Mouse (Mus musculus) heart, embryonic 10.5 days (tissue): ENCODE results near the gene Pcdh15. TPM values are rescaled to one million over a fixed set of nuclear protein-coding genes. Genes with fewer than 3 reads are reported as not detected.

ENCODE experiments used
- DNase-seq: peaks from one replicate; pipeline ENCODE4 v3.0.0-alpha.2; 2017; ENCODE audit warnings: low spot score
- H3K27ac ChIP-seq: fragments of 300-500 bp; sonication (generic); 2 replicates; pipeline ENCODE4 v1.5.1; 2016; ENCODE audit warnings: mild to moderate bottlenecking
- H3K27me3 ChIP-seq: fragments of 300-500 bp; sonication (generic); 2 replicates; pipeline ENCODE4 v1.6.1; 2016; ENCODE audit warnings: mild to moderate bottlenecking; ENCODE audit not compliant: poor library complexity, insufficient read depth, severe bottlenecking
- H3K36me3 ChIP-seq: fragments of 300-500 bp; sonication (generic); 2 replicates; pipeline ENCODE4 v1.6.1; 2016; ENCODE audit warnings: mild to moderate bottlenecking, moderate library complexity
- H3K4me1 ChIP-seq: fragments of 300-500 bp; sonication (generic); 2 replicates; pipeline ENCODE4 v1.6.1; 2016; ENCODE audit warnings: mild to moderate bottlenecking
- H3K4me3 ChIP-seq: fragments of 300-500 bp; sonication (generic); 2 replicates; pipeline ENCODE4 v1.5.1; 2016; ENCODE audit warnings: mild to moderate bottlenecking, moderate library complexity
- H3K9me3 ChIP-seq: fragments of 300-500 bp; sonication (generic); 2 replicates; pipeline ENCODE4 v1.6.1; 2016; ENCODE audit warnings: mild to moderate bottlenecking, moderate library complexity
- WGBS: fragments of 180-500 bp; shearing (Covaris S2); methylation state at CpG from one replicate; pipeline ENCODE4 v1.1.7; 2016; 5-methylcytosine and 5-hydroxymethylcytosine counted together
- polyA plus RNA-seq: library from polyadenylated mRNA; unstranded; fragments of >200 nt; fragmentation: Nextera tagmentation; extraction: Ambion mirVana; gene quantifications from 2 replicates; pipeline ENCODE4 v1.2.1, GENCODE M21; 2016

The Pcdh15 gene
- polyA plus RNA-seq, 1 experiment from 2014 or later: 0.78 TPM

DNA sequence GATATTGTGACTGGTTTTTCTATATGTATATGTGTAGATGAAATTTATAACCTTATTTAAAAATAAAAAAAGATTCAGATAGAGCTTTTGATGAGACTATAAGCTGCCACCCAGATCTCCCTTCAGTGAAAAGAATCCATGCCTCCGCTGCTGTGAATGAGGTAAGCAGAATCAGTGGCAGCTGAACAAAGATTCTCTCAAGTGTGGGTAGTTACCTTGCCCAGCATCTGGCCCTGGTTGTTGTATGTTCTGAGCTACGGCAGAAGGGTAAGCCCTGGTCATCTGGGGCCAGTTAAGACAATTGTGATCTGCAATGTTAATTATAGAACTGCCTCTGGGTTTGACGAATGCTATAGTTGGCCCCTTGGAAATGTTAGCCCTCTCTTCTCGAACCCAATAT lies 1316.2 kb downstream of the Pcdh15 start:
- Histone ChIP-seq H3K27me3 (no peaks in the 10 kb centered on the region), H3K36me3 (no peaks in the 10 kb centered on the region), H3K4me1 (no peaks in the 10 kb centered on the region), H3K9me3 (no peaks in the 10 kb centered on the region), H3K4me3 (no peak overlapping the region), H3K27ac (no peak overlapping the region)
- WGBS: 76% methylated on average over 4 of the region's 4 CpGs
- no peak for DNase-seq

GRCm38 (mm10) chr10:74415949-74416348 lies 1316.8 kb downstream of the Pcdh15 start:
- DNase-seq: no peak
- Histone ChIP-seq H3K9me3 (no peaks in the 10 kb centered on the region), H3K4me1 (no peaks in the 10 kb centered on the region), H3K4me3 (no peak overlapping the region), H3K36me3 (no peaks in the 10 kb centered on the region), H3K27me3 (no peaks in the 10 kb centered on the region), H3K27ac (no peak overlapping the region)
- WGBS: 91% methylated on average over 10 of the region's 10 CpGs

DNA sequence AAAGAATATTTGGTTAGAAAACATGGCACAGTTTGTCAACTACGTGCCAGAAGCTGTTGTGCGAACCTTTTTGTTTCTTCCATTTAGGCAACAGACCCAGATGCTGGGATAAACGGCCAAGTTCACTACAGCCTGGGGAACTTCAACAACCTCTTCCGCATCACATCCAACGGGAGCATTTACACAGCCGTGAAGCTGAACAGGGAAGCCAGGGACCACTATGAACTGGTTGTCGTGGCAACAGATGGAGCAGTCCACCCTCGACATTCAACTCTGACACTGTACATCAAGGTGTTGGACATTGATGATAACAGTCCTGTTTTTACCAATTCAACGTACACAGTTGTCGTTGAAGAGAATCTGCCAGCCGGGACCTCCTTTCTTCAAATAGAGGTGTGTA lies 1350.9 kb downstream of the Pcdh15 start:
- Histone ChIP-seq H3K36me3 (no peaks in the 10 kb centered on the region), H3K9me3 (no peaks in the 10 kb centered on the region), H3K27me3 (no peaks in the 10 kb centered on the region), H3K4me3 (no peak overlapping the region), H3K4me1 (no peaks in the 10 kb centered on the region), H3K27ac (no peak overlapping the region)
- 85% methylated on average over 11 of the region's 11 CpGs for WGBS
- DNase-seq: no peak

- Histone ChIP-seq H3K27ac (no peak overlapping the region), H3K9me3 (no peaks in the 10 kb centered on the region), H3K36me3 (no peaks in the 10 kb centered on the region), H3K4me1 (no peaks in the 10 kb centered on the region), H3K4me3 (no peak overlapping the region), H3K27me3 (no peaks in the 10 kb centered on the region)
- no peak for DNase-seq
- WGBS: 21% methylated on average over 2 of the region's 2 CpGs
These were observed 1364.8 kb downstream of the Pcdh15 start for GRCm38 (mm10) chr10:74463972-74464371.

- 82% methylated on average over 3 of the region's 3 CpGs for WGBS
- Histone ChIP-seq H3K4me3 (no peak overlapping the region), H3K9me3 (no peaks in the 10 kb centered on the region), H3K27me3 (no peaks in the 10 kb centered on the region), H3K4me1 (no peaks in the 10 kb centered on the region), H3K27ac (no peak overlapping the region), H3K36me3 (no peaks in the 10 kb centered on the region)
- DNase-seq: no peak
These were observed 1381.6 kb downstream of the Pcdh15 start for GRCm38 (mm10) chr10:74480779-74481178.

- WGBS: 46% methylated on average over 3 of the region's 3 CpGs
- Histone ChIP-seq H3K27me3 (no peaks in the 10 kb centered on the region), H3K36me3 (no peaks in the 10 kb centered on the region), H3K4me3 (no peak overlapping the region), H3K4me1 (no peaks in the 10 kb centered on the region), H3K9me3 (no peaks in the 10 kb centered on the region), H3K27ac (no peak overlapping the region)
- DNase-seq: no peak
These were observed 1413.2 kb downstream of the Pcdh15 start for GRCm38 (mm10) chr10:74512315-74512714.

DNA sequence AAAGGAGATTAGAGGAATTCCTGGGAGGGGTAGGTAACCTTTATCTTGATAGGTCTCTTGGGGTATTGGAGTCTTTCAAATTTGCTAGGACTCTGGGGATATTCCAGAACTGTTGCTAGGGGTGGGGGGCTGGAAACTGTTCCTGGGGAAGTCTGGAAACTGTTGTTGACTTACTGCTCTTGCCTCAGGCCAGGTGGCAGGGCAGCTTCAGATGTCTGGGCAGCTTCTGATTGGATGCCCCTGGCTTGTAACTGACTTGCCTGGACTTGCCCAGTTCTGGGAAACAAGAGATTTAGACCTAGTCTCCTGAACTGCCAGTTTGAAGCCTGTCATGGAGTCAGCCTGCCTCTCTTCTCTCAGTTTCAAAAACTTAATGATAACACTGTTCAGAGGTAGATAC lies 1414.6 kb downstream of the Pcdh15 start:
- H3K36me3 ChIP-seq: no peaks in the 10 kb centered on the region
- no peak overlapping the region for H3K27ac ChIP-seq
- no peaks in the 10 kb centered on the region for H3K27me3 ChIP-seq
- no peaks in the 10 kb centered on the region for H3K4me1 ChIP-seq
- no peaks in the 10 kb centered on the region for H3K9me3 ChIP-seq
- DNase-seq: no peak
- H3K4me3 ChIP-seq: no peak overlapping the region

DNA sequence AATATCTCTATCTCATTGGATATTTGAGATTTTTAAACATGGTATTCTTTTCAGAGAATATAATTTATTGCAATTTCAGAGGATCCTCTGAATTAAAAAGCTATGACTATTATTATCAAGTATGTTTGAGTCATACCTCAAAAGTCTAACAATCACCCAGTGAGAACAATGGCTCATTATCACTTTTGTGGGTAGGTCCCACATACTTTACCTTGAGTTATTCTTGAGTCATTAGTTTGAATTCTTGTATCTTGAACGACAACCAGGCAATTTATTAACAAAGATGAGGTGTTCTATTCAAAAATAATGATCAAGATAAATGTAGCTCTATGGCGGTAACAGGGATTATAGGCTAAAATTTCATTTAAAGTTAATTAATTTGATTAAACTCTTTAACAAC lies 1439.2 kb downstream of the Pcdh15 start:
- Histone ChIP-seq H3K4me3 (no peak overlapping the region), H3K27me3 (no peaks in the 10 kb centered on the region), H3K9me3 (no peaks in the 10 kb centered on the region), H3K27ac (no peak overlapping the region), H3K36me3 (no peaks in the 10 kb centered on the region), H3K4me1 (no peaks in the 10 kb centered on the region)
- WGBS: 76% methylated on average over 2 of the region's 2 CpGs
- DNase-seq: no peak

DNA sequence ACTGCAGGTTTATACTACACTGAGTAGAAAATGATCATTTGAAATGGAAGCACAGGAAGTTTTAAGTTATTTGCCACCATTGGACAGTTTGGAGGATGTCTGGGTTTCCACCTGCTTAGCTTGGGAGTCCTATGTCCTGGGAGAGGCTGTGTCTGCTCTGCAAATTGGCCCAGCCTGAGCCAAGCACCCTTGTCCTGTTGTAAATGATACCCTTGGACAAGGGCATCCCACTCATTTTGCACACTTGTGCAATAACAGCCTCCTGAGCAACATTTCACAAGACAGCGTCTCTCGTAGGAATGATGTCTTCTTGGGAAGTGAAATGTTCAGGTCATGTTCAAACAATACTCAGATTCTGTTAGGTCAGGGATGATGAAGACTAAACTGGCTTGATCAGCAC lies 1456.2 kb downstream of the Pcdh15 start:
- Histone ChIP-seq H3K27me3 (no peaks in the 10 kb centered on the region), H3K36me3 (no peaks in the 10 kb centered on the region), H3K27ac (no peak overlapping the region), H3K9me3 (no peaks in the 10 kb centered on the region), H3K4me3 (no peak overlapping the region), H3K4me1 (no peaks in the 10 kb centered on the region)
- WGBS: 79% methylated on average over 2 of the region's 2 CpGs
- DNase-seq: no peak

DNA sequence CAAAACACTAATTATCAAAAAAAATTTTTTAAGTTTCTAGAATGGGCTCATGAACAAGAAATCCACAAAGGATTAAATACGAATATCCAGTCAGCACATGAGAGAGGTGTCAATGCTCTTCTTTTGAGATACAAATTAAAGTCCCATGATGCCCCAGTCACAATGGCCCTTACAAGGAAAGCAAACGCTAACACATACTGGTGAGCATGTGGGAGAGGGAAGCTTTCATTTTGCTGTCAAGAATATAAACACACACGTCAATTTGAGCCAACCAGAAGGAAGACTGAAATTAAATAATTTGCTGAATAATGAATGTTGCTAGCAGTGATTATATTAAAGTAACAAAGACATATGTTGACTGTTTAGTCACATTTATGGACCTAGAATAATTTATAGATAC lies 1470.5 kb downstream of the Pcdh15 start:
- no peaks in the 10 kb centered on the region for H3K4me1 ChIP-seq
- H3K27me3 ChIP-seq: no peaks in the 10 kb centered on the region
- no peaks in the 10 kb centered on the region for H3K9me3 ChIP-seq
- H3K4me3 ChIP-seq: no peak overlapping the region
- no peak overlapping the region for H3K27ac ChIP-seq
- no peaks in the 10 kb centered on the region for H3K36me3 ChIP-seq
- WGBS: 68% methylated on average over 3 of the region's 3 CpGs
- DNase-seq: no peak

- Histone ChIP-seq H3K36me3 (no peaks in the 10 kb centered on the region), H3K4me3 (no peak overlapping the region), H3K27me3 (no peaks in the 10 kb centered on the region), H3K27ac (no peak overlapping the region), H3K9me3 (no peaks in the 10 kb centered on the region), H3K4me1 (no peaks in the 10 kb centered on the region)
- DNase-seq: no peak
- WGBS: 80% methylated on average over 2 of the region's 2 CpGs
These were observed 1480.8 kb downstream of the Pcdh15 start for GRCm38 (mm10) chr10:74579924-74580323.

DNA sequence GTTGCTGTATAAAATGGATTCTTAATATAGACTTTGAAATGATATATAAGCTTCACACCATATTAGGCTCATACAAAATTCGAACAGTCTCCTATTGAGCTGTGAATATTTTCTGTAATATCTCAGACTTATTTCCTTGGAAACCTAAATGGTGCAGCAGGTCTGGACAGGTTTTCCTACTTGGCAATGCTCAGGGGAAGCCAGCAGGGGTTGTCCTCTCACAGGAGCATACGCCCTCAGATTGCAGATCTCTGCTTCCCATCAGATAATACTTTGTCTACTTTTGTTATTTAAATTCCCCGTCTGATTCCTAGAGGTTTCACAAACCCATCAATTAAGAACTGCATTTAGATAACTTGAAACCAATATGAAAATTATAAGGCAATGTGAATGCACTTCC lies 1492.7 kb downstream of the Pcdh15 start:
- Histone ChIP-seq H3K27ac (no peak overlapping the region), H3K27me3 (no peaks in the 10 kb centered on the region), H3K9me3 (no peaks in the 10 kb centered on the region), H3K4me3 (no peak overlapping the region), H3K4me1 (no peaks in the 10 kb centered on the region), H3K36me3 (no peaks in the 10 kb centered on the region)
- DNase-seq: no peak
- WGBS: 70% methylated on average over 3 of the region's 3 CpGs

GRCm38 (mm10) chr10:74607683-74608082 lies 1508.5 kb downstream of the Pcdh15 start:
- Histone ChIP-seq H3K27ac (no peak overlapping the region), H3K36me3 (no peaks in the 10 kb centered on the region), H3K9me3 (no peaks in the 10 kb centered on the region), H3K4me1 (no peaks in the 10 kb centered on the region), H3K4me3 (no peak overlapping the region), H3K27me3 (no peaks in the 10 kb centered on the region)
- 77% methylated on average over 2 of the region's 2 CpGs for WGBS
- no peak for DNase-seq

DNA sequence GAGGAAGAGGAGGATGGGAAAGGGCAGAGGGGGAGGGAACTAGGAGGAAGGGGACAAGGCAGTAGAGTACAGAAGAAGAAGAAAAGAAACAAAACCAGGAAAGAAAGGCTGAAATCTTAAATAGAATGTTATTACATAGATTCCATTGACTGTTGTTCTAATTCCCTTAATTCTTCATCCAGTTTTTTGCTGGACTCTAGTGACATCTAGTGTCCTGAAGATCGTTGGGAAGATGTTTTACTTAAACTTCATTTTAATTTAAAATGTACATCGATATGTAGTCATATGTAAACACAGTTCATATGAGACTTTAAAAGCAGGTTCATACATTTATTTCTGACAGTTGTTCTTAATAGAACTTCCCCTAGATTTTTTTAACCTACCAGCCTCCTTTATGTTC lies 1522.7 kb downstream of the Pcdh15 start:
- Histone ChIP-seq H3K4me3 (no peak overlapping the region), H3K36me3 (no peaks in the 10 kb centered on the region), H3K27me3 (no peaks in the 10 kb centered on the region), H3K4me1 (no peaks in the 10 kb centered on the region), H3K9me3 (no peaks in the 10 kb centered on the region), H3K27ac (no peak overlapping the region)
- DNase-seq: no peak
- WGBS: 69% methylated on average over 2 of the region's 2 CpGs
